Comparison of ENCODE assay signal across 1 mouse cellular context in the genomic region with DNA sequence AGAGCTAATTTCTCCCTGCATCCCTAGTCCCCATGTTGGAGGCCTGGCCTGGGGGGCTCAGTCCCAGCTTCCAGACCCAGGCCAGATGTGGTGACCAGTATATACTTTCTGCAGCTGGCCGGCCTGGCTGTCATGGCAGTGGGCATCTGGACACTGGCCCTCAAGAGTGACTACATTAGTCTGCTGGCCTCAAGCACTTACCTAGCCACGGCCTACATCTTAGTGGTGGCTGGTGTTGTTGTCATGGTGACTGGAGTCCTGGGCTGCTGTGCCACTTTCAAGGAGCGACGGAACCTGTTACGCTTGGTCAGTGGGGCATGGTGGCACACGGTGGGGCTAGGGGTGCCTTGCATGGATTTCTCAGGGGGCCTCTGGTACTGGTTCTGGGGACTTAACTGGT.
TF ChIP-seq lines count a peak whose summit lies in the region.

No protein-coding gene starts in this region.

TF ChIP-seq in MEL, 35 proteins besides CTCF, POLR2A, EP300 and RAD21:
- TF ChIP-seq E2F4 (IDR thresholded peaks at IDR 0.05; ENCODE audit: borderline replicate concordance, low read depth, low read length) (no peak), GATA1 (IDR thresholded peaks at IDR 0.05; ENCODE audit: low read depth, low read length) (no peak)
